Mouse (Mus musculus) heart, adult 2 months (tissue): ENCODE measurements around the gene Borcs5. TPM values are rescaled to one million over a fixed set of nuclear protein-coding genes. Genes with fewer than 3 reads are reported as not detected.

Experiments used
- DNase-seq, 2 experiments: peaks; one replicate each; pipeline ENCODE4 v3.0.0; 2021
- H3K27ac ChIP-seq: fragments of 200-600 bp; 2 replicates; pipeline ENCODE4 v1.8.1; 2022
- H3K27me3 ChIP-seq: fragments of 200-500 bp; 2 replicates; pipeline ENCODE4 v1.6.1; 2012; ENCODE audit warnings: mild to moderate bottlenecking, low read length, inconsistent platforms, mixed read lengths; ENCODE audit not compliant: control insufficient read depth, insufficient read depth
- H3K36me3 ChIP-seq: fragments of 200-500 bp; 2 replicates; pipeline ENCODE4 v1.6.1; 2012; ENCODE audit warnings: low read length, inconsistent platforms; ENCODE audit not compliant: control insufficient read depth, insufficient read depth
- H3K4me1 ChIP-seq: fragments of 200-500 bp; 2 replicates; pipeline ENCODE4 v1.6.1; 2011; ENCODE audit warnings: low read length; ENCODE audit not compliant: control insufficient read depth, insufficient read depth
- H3K4me3 ChIP-seq: fragments of 200-600 bp; 2 replicates; pipeline ENCODE4 v1.8.1; 2022
- H3K79me2 ChIP-seq: fragments of 200-500 bp; replicated peaks from 2 replicates; pipeline ENCODE4 v1.6.1; 2012; ENCODE audit warnings: mild to moderate bottlenecking, inconsistent platforms, low read length, moderate library complexity, mixed read lengths; ENCODE audit not compliant: control insufficient read depth, insufficient read depth
- H3K9ac ChIP-seq: fragments of 200-500 bp; 2 replicates; pipeline ENCODE4 v1.6.1; 2012; ENCODE audit warnings: low read depth, mild to moderate bottlenecking, control low read depth, inconsistent platforms, low read length, mixed read lengths
- CTCF ChIP-seq: fragments of 200-600 bp; IDR thresholded peaks from 2 replicates; pipeline ENCODE4 v1.8.1; 2022; ENCODE audit warnings: antibody characterized with exemption, mild to moderate bottlenecking, moderate library complexity
- EP300 ChIP-seq: fragments of 200-500 bp; IDR thresholded peaks from 2 replicates; pipeline ENCODE4 v1.6.1; 2011; ENCODE audit warnings: low read depth, low read length, control low read depth; ENCODE audit not compliant: insufficient read depth
- POLR2A ChIP-seq: fragments of 200-500 bp; IDR thresholded peaks from 2 replicates; pipeline ENCODE4 v1.6.1; 2011; ENCODE audit warnings: mild to moderate bottlenecking, low read depth, low read length, control low read depth; ENCODE audit not compliant: insufficient read depth
- WGBS: fragments of 180-500 bp; shearing (Covaris S2); methylation state at CpG from one replicate; pipeline ENCODE4 v1.1.7; 2018; 5-methylcytosine and 5-hydroxymethylcytosine counted together
- intact Hi-C: fragments of 180-260 bp; cut with DNase I; formaldehyde crosslinking; loops from one replicate; pipeline ENCODE4 v1.15.1; 2025
- polyA plus RNA-seq: library from polyadenylated mRNA; depleted of rRNA; stranded (reverse); fragments of >200 nt; gene quantifications from 2 replicates; pipeline ENCODE4 v1.2.3, GENCODE M21; 2012
- total RNA-seq, 2 experiments: library from RNA; stranded (reverse); gene quantifications; 2 replicates each; pipeline ENCODE4 v1.2.3; 2021

Borcs5 gene
- total and polyA plus RNA-seq, 3 experiments, result 9.9 to 11.5 (median 10.5) TPM

DNA sequence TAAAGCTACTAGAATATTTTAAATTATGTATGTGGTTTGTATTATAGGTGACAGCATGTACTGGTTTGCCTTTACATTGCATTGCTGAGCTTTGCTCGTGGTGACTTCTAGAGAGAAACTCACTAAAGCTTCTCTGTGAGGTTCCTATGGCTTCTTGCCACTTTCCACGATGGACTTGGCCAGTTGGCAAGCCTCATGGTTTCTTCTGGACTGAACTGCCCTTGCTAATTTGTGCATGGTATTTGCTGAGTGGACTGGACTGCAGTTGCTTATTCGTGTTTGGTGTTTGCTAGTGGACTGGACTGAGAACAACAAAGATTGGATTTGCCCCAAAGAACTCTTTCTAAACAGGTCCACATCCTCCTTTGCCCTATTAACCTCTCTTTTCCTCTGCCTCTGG is 97.5 kb downstream of the Borcs5 start:
- 52% methylated on average over 3 of the region's 3 CpGs for WGBS
- peak in 1 of 2 experiments; percentile 26 for DNase-seq
- Histone ChIP-seq H3K27ac (no peak overlapping the region), H3K36me3 (no peaks in the 10 kb centered on the region; the same call in 1 of the 2 replicates), H3K4me3 (no peak overlapping the region), H3K27me3 (no peaks in the 10 kb centered on the region), H3K4me1 (no peaks in the 10 kb centered on the region), H3K9ac (no peak overlapping the region), H3K79me2 (no peaks in the 10 kb centered on the region; the same call in 1 of the 2 replicates)
- TF ChIP-seq CTCF (no peak), POLR2A (no peak), EP300 (no peak)
- intact Hi-C loops, result no loop called here

- Histone ChIP-seq H3K4me3 (no peak overlapping the region), H3K36me3 (no peaks in the 10 kb centered on the region; the same call in 1 of the 2 replicates), H3K79me2 (0 out of 2 replicates have a peak, but pooled peaks cover 3% of the 10 kb centered on the region), H3K27me3 (no peaks in the 10 kb centered on the region), H3K27ac (no peak overlapping the region), H3K9ac (no peak overlapping the region), H3K4me1 (peaks cover 3% of the 10 kb centered on the region; the same call in 1 of the 2 replicates)
- TF ChIP-seq POLR2A (no peak), EP300 (no peak), CTCF (no peak)
- no peak for DNase-seq
- intact Hi-C loops, result no loop called here
Observed at GRCm38 (mm10) chr6:134743568-134743967, 104.3 kb downstream of the Borcs5 start.

DNA sequence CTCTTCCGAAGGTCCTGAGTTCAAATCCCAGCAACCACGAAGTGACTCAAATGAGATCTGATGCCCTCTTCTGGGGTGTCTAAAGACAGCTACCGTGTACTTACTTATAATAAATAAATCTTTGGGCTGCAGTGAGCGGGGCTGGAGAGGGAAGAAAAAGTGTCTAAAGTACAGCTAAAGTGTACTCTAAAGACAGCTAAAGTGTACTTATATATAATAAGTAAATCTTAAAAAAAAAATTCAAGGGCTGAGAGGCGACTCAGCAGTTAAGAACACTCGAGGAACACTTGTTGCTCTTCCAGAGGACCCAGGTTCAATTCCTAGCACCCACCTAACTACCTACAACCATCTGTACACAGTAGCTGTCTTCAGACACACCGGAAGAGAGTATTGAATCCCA is 106.6 kb downstream of the Borcs5 start:
- peaks cover 3% of the 10 kb centered on the region; the same call in 1 of the 2 replicates for H3K4me1 ChIP-seq
- 0 out of 2 replicates have a peak, but pooled peaks cover 3% of the 10 kb centered on the region for H3K79me2 ChIP-seq
- 94% methylated on average over 7 of the region's 7 CpGs for WGBS
- H3K27ac ChIP-seq, result no peak overlapping the region
- intact Hi-C loops, result loop anchor here (5.0 kb wide), 1 partner anchor 46 kb away; the partner anchor contains the start of gene Dusp16
- no peaks in the 10 kb centered on the region for H3K27me3 ChIP-seq
- no peak overlapping the region for H3K9ac ChIP-seq
- no peak for DNase-seq
- H3K36me3 ChIP-seq, result no peaks in the 10 kb centered on the region; the same call in 1 of the 2 replicates
- no peak overlapping the region for H3K4me3 ChIP-seq
- TF ChIP-seq CTCF, result no peak
- TF ChIP-seq EP300, result no peak
- TF ChIP-seq POLR2A, result no peak

GRCm38 (mm10) chr6:134748126-134748525 is 108.8 kb downstream of the Borcs5 start:
- peaks cover 8% of the 10 kb centered on the region for H3K36me3 ChIP-seq
- H3K4me3 ChIP-seq, result no peak overlapping the region
- H3K79me2 ChIP-seq, result 0 out of 2 replicates have a peak, but pooled peaks cover 3% of the 10 kb centered on the region
- TF ChIP-seq POLR2A (no peak), CTCF (no peak), EP300 (no peak)
- H3K27ac ChIP-seq, result peak overlapping the region; percentile 62
- peaks cover 9% of the 10 kb centered on the region for H3K4me1 ChIP-seq
- DNase-seq, result no peak
- intact Hi-C loops, result loop anchor here (5.0 kb wide), 1 partner anchor 44 kb away; the partner anchor contains the start of gene Dusp16
- H3K27me3 ChIP-seq, result no peaks in the 10 kb centered on the region
- no peak overlapping the region for H3K9ac ChIP-seq
- 62% methylated on average over 3 of the region's 3 CpGs for WGBS

DNA sequence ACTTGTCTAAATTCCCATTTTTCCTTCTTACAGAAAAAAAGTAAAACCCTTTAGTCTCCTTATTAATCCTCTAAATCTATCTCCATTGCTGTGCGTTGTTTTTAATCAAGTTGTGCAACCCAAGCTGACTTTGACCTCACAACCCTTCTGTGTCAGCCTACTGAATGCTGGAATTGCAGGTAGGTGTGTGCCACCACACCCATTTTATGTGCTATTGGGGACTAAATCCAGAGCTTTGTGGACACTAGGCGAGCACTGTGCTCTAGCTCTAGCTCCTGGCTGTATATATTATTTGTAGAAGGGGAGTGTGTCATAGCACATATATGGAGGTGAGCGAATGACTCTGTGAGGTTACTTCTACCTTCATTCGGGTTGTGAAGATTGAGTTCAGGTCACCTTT is 111.8 kb downstream of the Borcs5 start:
- H3K4me3 ChIP-seq, result no peak overlapping the region
- no peaks in the 10 kb centered on the region for H3K27me3 ChIP-seq
- no peak for DNase-seq
- peaks cover 11% of the 10 kb centered on the region for H3K4me1 ChIP-seq
- TF ChIP-seq EP300 (no peak), POLR2A (no peak), CTCF (no peak)
- H3K9ac ChIP-seq, result no peak overlapping the region
- H3K36me3 ChIP-seq, result peaks cover 8% of the 10 kb centered on the region
- H3K27ac ChIP-seq, result no peak overlapping the region
- intact Hi-C loops, result no loop called here
- 0 out of 2 replicates have a peak, but pooled peaks cover 2% of the 10 kb centered on the region for H3K79me2 ChIP-seq
- WGBS, result 98% methylated on average over 4 of the region's 4 CpGs

- no peak overlapping the region for H3K4me3 ChIP-seq
- TF ChIP-seq CTCF (no peak), POLR2A (no peak), EP300 (no peak)
- WGBS, result 61% methylated on average over 5 of the region's 5 CpGs
- H3K27ac ChIP-seq, result peak overlapping the region; percentile 31
- intact Hi-C loops, result no loop called here
- no peak overlapping the region for H3K9ac ChIP-seq
- H3K79me2 ChIP-seq, result no peaks in the 10 kb centered on the region
- no peak for DNase-seq
- peaks cover 11% of the 10 kb centered on the region for H3K4me1 ChIP-seq
- H3K36me3 ChIP-seq, result peaks cover 8% of the 10 kb centered on the region
- H3K27me3 ChIP-seq, result no peaks in the 10 kb centered on the region
Observed at GRCm38 (mm10) chr6:134751883-134752647, 112.8 kb downstream of the Borcs5 start.
